Mouse (Mus musculus) kidney, adult 2 months (tissue): ENCODE results near the gene Map4k5.

ENCODE experiments used
- CTCF ChIP-seq: fragments of 200-500 bp; conservative IDR thresholded peaks from 2 replicates; pipeline ENCODE4 v1.5.1; 2011; ENCODE audit warnings: low read depth, mild to moderate bottlenecking, control low read depth, low read length, moderate library complexity, mixed read lengths; ENCODE audit not compliant: insufficient read depth, insufficient read length
- POLR2A ChIP-seq: fragments of 200-500 bp; IDR thresholded peaks from one replicate; pipeline ENCODE4 v1.6.1; 2011; ENCODE audit warnings: low read depth, low read length, control low read depth

GRCm38 (mm10) chr12:69912737-69913136 lies 19.7 kb upstream of the Map4k5 start:
- no peak for TF ChIP-seq CTCF
- no peak for TF ChIP-seq POLR2A
